Mouse (Mus musculus): ENCODE results near the gene Hcst. TPM values are rescaled to one million over a fixed set of nuclear protein-coding genes. Genes with fewer than 3 reads are reported as not detected.

Hcst gene
- total RNA-seq, 2 experiments from 2014 or later, result 0.88 TPM; not detected in 1

Other genes starting within 250 kb of the Hcst start
- gene Cox7a1, start 235.7 kb downstream of the Hcst start, total RNA-seq (2021), result 100 to 1,000 TPM; 693 to 795 TPM
- 100 to 1,000 TPM; 251 to 261 TPM for gene Capns1, start 221.0 kb downstream of the Hcst start, total RNA-seq (2021)
- 10 to 100 TPM; 61.9 to 70.3 TPM for gene Polr2i, start 187.9 kb downstream of the Hcst start, total RNA-seq (2021)
- gene Tbcb, start 187.6 kb downstream of the Hcst start, total RNA-seq (2021), result 10 to 100 TPM; 77.2 to 78.9 TPM
- not detected for gene Ovol3, start 184.1 kb downstream of the Hcst start, total RNA-seq (2021)
- under 1 TPM; 0.38 to 0.54 TPM for gene Thap8, start 139.8 kb downstream of the Hcst start, total RNA-seq (2021)
- gene Wdr62, start 139.4 kb downstream of the Hcst start, total RNA-seq (2021), result 10 to 100 TPM in 1 of 2 experiments, 1 to 10 TPM in 1; 9.7 to 12.3 TPM
- gene Clip3, start 128.1 kb downstream of the Hcst start, total RNA-seq (2021), result 10 to 100 TPM; 10.1 to 12.8 TPM
- gene Alkbh6, start 111.1 kb downstream of the Hcst start, total RNA-seq (2021), result 10 to 100 TPM; 29.4 to 30.8 TPM
- 1 to 10 TPM; 1.3 to 3.2 TPM for gene Syne4, start 105.0 kb downstream of the Hcst start, total RNA-seq (2021)
- under 1 TPM; 0.70 to 0.91 TPM for gene E130208F15Rik, start 98.1 kb downstream of the Hcst start, total RNA-seq (2021)
- 10 to 100 TPM; 15.5 to 16.6 TPM for gene Sdhaf1, start 96.0 kb downstream of the Hcst start, total RNA-seq (2021)
- gene Lrfn3, start 57.1 kb downstream of the Hcst start, total RNA-seq (2021), result 1 to 10 TPM; 1.4 to 2.2 TPM
- gene Tyrobp, start 6.1 kb downstream of the Hcst start, total RNA-seq (2021), result 10 to 100 TPM; 11.1 to 13.5 TPM
- gene Nfkbid, start 1.9 kb upstream of the Hcst start, total RNA-seq (2021), result 1 to 10 TPM in 1 of 2 experiments, under 1 TPM in 1; 0.43 to 1.3 TPM
- 1 to 10 TPM; 6.0 to 7.4 TPM for gene Aplp1, start 25.7 kb upstream of the Hcst start, total RNA-seq (2021)
- gene Kirrel2, start 37.8 kb upstream of the Hcst start, total RNA-seq (2021), result under 1 TPM in 1 of 2 experiments, not detected in 1; 0.34 TPM
- not detected for gene Nphs1, start 38.5 kb upstream of the Hcst start, total RNA-seq (2021)
- gene Prodh2, start 73.8 kb upstream of the Hcst start, total RNA-seq (2021), result not detected
- 10 to 100 TPM in 1 of 2 experiments, 1 to 10 TPM in 1; 7.3 to 12.8 TPM for gene Arhgap33, start 115.2 kb upstream of the Hcst start, total RNA-seq (2021)
- gene Hspb6, start 132.3 kb upstream of the Hcst start, total RNA-seq (2021), result 100 to 1,000 TPM; 279 to 308 TPM
- gene Proser3, start 132.4 kb upstream of the Hcst start, total RNA-seq (2021), result 1 to 10 TPM; 5.2 to 7.8 TPM
- 10 to 100 TPM; 14.8 to 17.1 TPM for gene Lin37, start 140.0 kb upstream of the Hcst start, total RNA-seq (2021)
- 10 to 100 TPM; 70.5 to 72.7 TPM for gene U2af1l4, start 143.4 kb upstream of the Hcst start, total RNA-seq (2021)
- 1 to 10 TPM; 2.1 to 3.1 TPM for gene Gm49396, start 143.5 kb upstream of the Hcst start, total RNA-seq (2021)
- gene Psenen, start 143.8 kb upstream of the Hcst start, total RNA-seq (2021), result 10 to 100 TPM; 80.0 to 83.8 TPM
- gene Igflr1, start 145.6 kb upstream of the Hcst start, total RNA-seq (2021), result 1 to 10 TPM; 1.1 to 1.2 TPM
- gene Kmt2b, start 168.9 kb upstream of the Hcst start, total RNA-seq (2021), result 10 to 100 TPM; 29.5 to 35.8 TPM
- gene Zbtb32, start 179.1 kb upstream of the Hcst start, total RNA-seq (2021), result not detected
- gene Upk1a, start 193.0 kb upstream of the Hcst start, total RNA-seq (2021), result under 1 TPM; 0.62 to 0.86 TPM
- gene Cox6b1, start 206.3 kb upstream of the Hcst start, total RNA-seq (2021), result 1,000 to 10,000 TPM; 2,883 to 3,014 TPM
- not detected for gene Etv2, start 216.0 kb upstream of the Hcst start, total RNA-seq (2021)
- gene Rbm42, start 230.5 kb upstream of the Hcst start, total RNA-seq (2021), result 10 to 100 TPM; 58.8 to 62.2 TPM
- 10 to 100 TPM; 13.1 to 16.6 TPM for gene Haus5, start 245.1 kb upstream of the Hcst start, total RNA-seq (2021)